Mouse (Mus musculus): ENCODE results near the gene Olfr1132.
"Not testable (repeated sequence)": the region's sequence is repeated elsewhere in the genome, so short reads cannot be mapped to it uniquely, and the experiment has no call there.

The Olfr1132 gene

DNA sequence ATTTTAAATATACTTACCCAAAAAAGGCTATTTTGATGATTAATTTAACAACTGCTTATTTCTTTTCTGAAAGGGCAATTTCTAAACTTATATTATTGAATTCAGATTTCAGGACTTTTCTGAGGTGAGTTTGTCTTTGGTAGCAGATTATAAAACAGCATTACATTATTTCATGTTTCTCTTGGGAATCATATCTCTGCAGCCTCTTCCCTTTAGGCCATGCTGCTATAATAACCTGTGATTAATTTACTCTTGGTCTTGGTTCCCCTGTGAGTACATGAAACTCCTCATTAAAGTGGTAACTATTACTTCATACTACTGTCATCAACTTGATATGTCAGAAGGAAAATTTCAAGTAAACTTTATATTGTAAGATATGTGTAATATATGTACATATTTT lies at the start of gene Olfr1132:
Olfr1132 (minus strand) TSS at position 101 of the 400 bp plus-strand sequence.
- DNase-seq (ENCODE audit: low read depth, low spot score): no peak

DNA sequence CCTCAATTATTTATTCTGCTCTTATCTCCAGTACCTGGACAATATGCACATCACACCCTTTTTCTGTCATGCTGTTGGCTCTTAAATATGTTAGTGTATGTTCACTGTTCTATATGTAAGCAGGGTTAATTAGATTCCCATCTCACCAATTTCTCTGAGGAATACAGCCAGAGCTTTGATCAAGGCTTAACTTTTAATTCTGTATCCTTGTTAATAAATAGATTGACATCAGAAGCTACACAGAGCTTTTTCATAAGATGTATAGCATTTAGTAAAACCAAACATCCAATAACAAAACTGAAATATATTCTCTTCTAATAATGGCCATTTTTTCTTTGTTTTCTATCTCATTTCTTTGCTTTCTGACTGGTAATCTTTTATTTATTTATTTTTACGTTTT lies 36.2 kb upstream of the Olfr1132 start, which contains the start of gene Olfr1135:
Olfr1135 (minus strand) TSS at position 101 of the 400 bp plus-strand sequence.
- DNase-seq (ENCODE audit: low read depth, low spot score): no peak

DNA sequence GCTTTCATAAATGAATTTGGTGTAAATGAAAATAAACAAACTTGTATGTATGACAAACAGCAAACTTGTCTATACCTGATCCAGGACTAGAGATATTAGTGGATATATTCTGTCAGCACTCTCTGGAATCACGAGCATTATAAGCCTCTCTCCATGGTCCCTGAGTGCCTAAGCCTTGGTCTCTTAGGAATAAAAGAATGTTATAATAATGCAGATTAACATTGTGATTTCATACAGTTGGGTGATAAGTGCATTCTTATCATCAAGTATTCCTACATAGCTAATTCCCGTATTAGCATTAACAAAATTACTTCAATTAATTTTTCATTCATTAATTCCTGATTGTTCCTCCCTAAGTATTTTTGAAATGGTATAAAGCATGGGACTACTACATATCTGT lies 21.0 kb upstream of the Olfr1132 start, which contains the start of gene Olfr1134:
Olfr1134 (minus strand) TSS at position 101 of the 400 bp plus-strand sequence.
- DNase-seq (ENCODE audit: low read depth, low spot score): no peak

DNA sequence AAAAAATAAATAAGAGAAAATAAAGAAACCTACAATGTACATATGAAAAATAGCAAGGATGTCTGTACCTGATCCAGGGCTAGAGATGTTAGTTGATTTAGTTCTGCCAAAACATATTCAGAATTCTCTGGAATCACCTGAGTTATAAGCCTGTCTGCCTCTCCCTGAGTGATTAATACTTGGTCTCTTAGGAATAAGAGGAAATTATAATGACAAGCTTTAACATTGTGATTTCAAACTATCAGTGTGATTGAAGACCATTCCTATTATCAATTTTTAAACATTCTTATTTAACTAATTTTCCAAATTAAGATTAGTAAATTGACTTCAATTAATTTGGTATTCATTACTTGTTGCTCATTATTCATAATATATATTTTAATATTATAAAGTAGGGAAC lies 9.9 kb upstream of the Olfr1132 start, which contains the start of gene Olfr1133:
Olfr1133 (minus strand) TSS at position 101 of the 400 bp plus-strand sequence.
- no peak for DNase-seq (ENCODE audit: low read depth, low spot score)

DNA sequence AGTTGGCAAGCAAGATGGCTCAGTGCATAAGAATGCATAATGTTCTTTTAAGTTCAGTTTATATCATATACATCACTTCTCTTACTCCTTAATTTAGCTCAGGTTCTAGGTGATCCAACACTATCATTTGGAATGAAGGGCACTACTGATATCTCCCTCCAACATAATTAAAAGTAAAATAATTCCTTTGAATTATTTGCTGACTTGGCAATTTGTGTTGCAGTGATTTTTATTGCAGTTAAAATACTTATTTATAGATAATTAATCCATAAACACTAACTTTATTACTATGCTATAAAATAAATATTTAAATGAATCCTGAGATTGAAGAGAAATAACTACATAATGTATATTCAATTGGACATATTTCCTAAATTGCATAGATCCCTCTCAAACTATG lies 5.1 kb upstream of the Olfr1132 start:
- no peak for DNase-seq (ENCODE audit: low read depth, low spot score)

DNA sequence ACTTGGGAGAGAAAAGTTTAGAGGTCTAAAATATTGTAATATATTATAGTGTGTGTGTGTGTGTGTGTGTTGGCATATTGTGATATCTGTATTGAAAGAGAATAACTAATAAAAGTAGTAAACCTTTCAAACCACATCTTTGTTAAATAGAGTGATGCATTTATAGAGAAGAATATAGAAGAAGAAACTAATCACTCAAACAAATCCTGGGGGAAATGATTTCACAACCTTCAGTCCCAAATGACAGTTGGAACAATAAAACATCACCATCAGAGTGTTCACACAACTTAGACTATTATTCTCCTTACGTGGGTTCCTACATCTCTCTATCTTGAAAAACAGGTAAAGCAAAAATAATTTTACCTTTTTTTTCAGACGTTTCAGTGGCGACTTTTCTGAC lies 10.5 kb downstream of the Olfr1132 start, which contains the start of gene Olfr1131:
Olfr1131 (plus strand) TSS at position 301 of the 400 bp plus-strand sequence.
- DNase-seq (ENCODE audit: low read depth, low spot score): no peak

DNA sequence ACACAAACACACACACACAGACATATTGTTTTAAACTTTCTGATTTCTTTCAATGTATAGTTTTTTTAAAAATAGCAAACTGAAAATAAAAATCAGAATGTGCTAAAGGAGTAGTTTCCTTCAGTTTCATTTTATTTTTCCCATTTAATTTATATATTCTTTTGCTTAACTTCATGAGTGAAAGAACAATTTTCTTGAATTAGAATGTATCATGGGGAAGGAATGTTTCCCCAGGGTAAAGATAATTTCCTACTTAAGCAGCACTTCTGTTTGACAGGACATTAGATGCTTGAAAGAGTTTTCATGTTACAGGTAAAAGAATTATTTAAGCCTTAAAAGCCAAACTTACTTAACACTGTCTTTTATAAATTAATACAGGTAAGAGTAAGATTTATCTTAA lies 31.4 kb downstream of the Olfr1132 start, which contains the start of gene Olfr1130:
Olfr1130 (plus strand) TSS at position 301 of the 400 bp plus-strand sequence.
- DNase-seq (ENCODE audit: low read depth, low spot score): not testable (repeated sequence)

Measured in brain, embryonic 18.5 days (tissue).